Mouse (Mus musculus) testis, adult 2 months (tissue): ENCODE results near the gene Ptprt. TPM values are rescaled to one million over a fixed set of nuclear protein-coding genes. Genes with fewer than 3 reads are reported as not detected.
"Not testable (repeated sequence)": the region's sequence is repeated elsewhere in the genome, so short reads cannot be mapped to it uniquely, and the experiment has no call there.

Experiments used
- H3K27ac ChIP-seq: fragments of 200-500 bp; 2 replicates; pipeline ENCODE4 v1.5.1; 2012; ENCODE audit warnings: low read depth, low read length; ENCODE audit not compliant: control insufficient read depth, insufficient read depth
- H3K27me3 ChIP-seq: fragments of 200-500 bp; 2 replicates; pipeline ENCODE4 v1.6.1; 2012; ENCODE audit warnings: mild to moderate bottlenecking, low read length, moderate library complexity; ENCODE audit not compliant: control insufficient read depth, insufficient read depth
- H3K36me3 ChIP-seq: fragments of 200-500 bp; 2 replicates; pipeline ENCODE4 v1.6.1; 2012; ENCODE audit warnings: mild to moderate bottlenecking, low read length; ENCODE audit not compliant: control insufficient read depth, insufficient read depth
- H3K4me1 ChIP-seq: fragments of 200-500 bp; 2 replicates; pipeline ENCODE4 v1.6.1; 2012; ENCODE audit warnings: low read length; ENCODE audit not compliant: control insufficient read depth, insufficient read depth
- H3K4me3 ChIP-seq: fragments of 200-500 bp; 2 replicates; pipeline ENCODE4 v1.5.1; 2012; ENCODE audit warnings: low read depth, mild to moderate bottlenecking, low read length, moderate library complexity, mixed read lengths; ENCODE audit not compliant: control insufficient read depth
- CTCF ChIP-seq: fragments of 200-500 bp; IDR thresholded peaks from 2 replicates; pipeline ENCODE4 v1.5.1; 2012; ENCODE audit warnings: low read depth, mild to moderate bottlenecking, inconsistent platforms, low read length, moderate library complexity; ENCODE audit not compliant: control insufficient read depth, insufficient read depth, insufficient replicate concordance
- POLR2A ChIP-seq: fragments of 200-500 bp; IDR thresholded peaks from 2 replicates; pipeline ENCODE4 v1.6.1; 2012; ENCODE audit warnings: low read depth, mild to moderate bottlenecking, inconsistent platforms, low read length, moderate library complexity; ENCODE audit not compliant: control insufficient read depth
- polyA plus RNA-seq: library from polyadenylated mRNA; depleted of rRNA; stranded (reverse); fragments of >200 nt; gene quantifications from 2 replicates; pipeline ENCODE4 v1.2.3, GENCODE M21; 2012

Gene Ptprt
- polyA plus RNA-seq, 1 experiment = 1.6 TPM

- H3K27ac ChIP-seq = no peak overlapping the region
- H3K4me3 ChIP-seq = no peak overlapping the region
- H3K36me3 ChIP-seq = no peaks in the 10 kb centered on the region
- no peaks in the 10 kb centered on the region for H3K4me1 ChIP-seq
- H3K27me3 ChIP-seq = no peaks in the 10 kb centered on the region
- no peak for TF ChIP-seq POLR2A
- no peak for TF ChIP-seq CTCF
Observed at GRCm38 (mm10) chr2:162212397-162212796, 448.6 kb downstream of the Ptprt start.

- no peaks in the 10 kb centered on the region for H3K36me3 ChIP-seq
- no peak overlapping the region for H3K27ac ChIP-seq
- H3K27me3 ChIP-seq = no peaks in the 10 kb centered on the region
- no peaks in the 10 kb centered on the region for H3K4me1 ChIP-seq
- H3K4me3 ChIP-seq = no peak overlapping the region
- TF ChIP-seq CTCF = no peak
- TF ChIP-seq POLR2A = no peak
Observed at GRCm38 (mm10) chr2:162210564-162210963, 450.4 kb downstream of the Ptprt start.

- no peak overlapping the region for H3K4me3 ChIP-seq
- H3K36me3 ChIP-seq = no peaks in the 10 kb centered on the region
- no peak for TF ChIP-seq CTCF
- TF ChIP-seq POLR2A = no peak
- H3K27me3 ChIP-seq = no peaks in the 10 kb centered on the region
- H3K4me1 ChIP-seq = no peaks in the 10 kb centered on the region
- no peak overlapping the region for H3K27ac ChIP-seq
Observed at GRCm38 (mm10) chr2:162197316-162197715, 463.6 kb downstream of the Ptprt start.

GRCm38 (mm10) chr2:162182621-162183475, 478.1 kb downstream of the Ptprt start:
- Histone ChIP-seq H3K27me3 (no peaks in the 10 kb centered on the region), H3K27ac (no peak overlapping the region), H3K4me1 (no peaks in the 10 kb centered on the region), H3K36me3 (no peaks in the 10 kb centered on the region), H3K4me3 (no peak overlapping the region)
- TF ChIP-seq POLR2A (no peak), CTCF (no peak)

GRCm38 (mm10) chr2:162181826-162182225, 479.1 kb downstream of the Ptprt start:
- TF ChIP-seq CTCF (no peak), POLR2A (no peak)
- H3K36me3 ChIP-seq = no peaks in the 10 kb centered on the region
- no peak overlapping the region for H3K4me3 ChIP-seq
- H3K27ac ChIP-seq = no peak overlapping the region
- H3K27me3 ChIP-seq = no peaks in the 10 kb centered on the region
- no peaks in the 10 kb centered on the region for H3K4me1 ChIP-seq

- Histone ChIP-seq H3K36me3 (no peaks in the 10 kb centered on the region), H3K27me3 (no peaks in the 10 kb centered on the region), H3K27ac (no peak overlapping the region), H3K4me1 (no peaks in the 10 kb centered on the region), H3K4me3 (no peak overlapping the region)
- no peak for TF ChIP-seq CTCF
- TF ChIP-seq POLR2A = no peak
Observed at GRCm38 (mm10) chr2:162172529-162172928, 488.4 kb downstream of the Ptprt start.

GRCm38 (mm10) chr2:162141845-162142411, 519.0 kb downstream of the Ptprt start:
- Histone ChIP-seq H3K27ac (no peak overlapping the region), H3K36me3 (no peaks in the 10 kb centered on the region), H3K4me1 (no peaks in the 10 kb centered on the region), H3K27me3 (no peaks in the 10 kb centered on the region), H3K4me3 (no peak overlapping the region)
- TF ChIP-seq CTCF = no peak
- TF ChIP-seq POLR2A = no peak

- not testable (repeated sequence) for H3K36me3 ChIP-seq, H3K4me3 ChIP-seq, H3K27ac ChIP-seq, H3K27me3 ChIP-seq, H3K4me1 ChIP-seq
Observed at GRCm38 (mm10) chr2:162136176-162136575, 524.8 kb downstream of the Ptprt start.
